In the genomic region with DNA sequence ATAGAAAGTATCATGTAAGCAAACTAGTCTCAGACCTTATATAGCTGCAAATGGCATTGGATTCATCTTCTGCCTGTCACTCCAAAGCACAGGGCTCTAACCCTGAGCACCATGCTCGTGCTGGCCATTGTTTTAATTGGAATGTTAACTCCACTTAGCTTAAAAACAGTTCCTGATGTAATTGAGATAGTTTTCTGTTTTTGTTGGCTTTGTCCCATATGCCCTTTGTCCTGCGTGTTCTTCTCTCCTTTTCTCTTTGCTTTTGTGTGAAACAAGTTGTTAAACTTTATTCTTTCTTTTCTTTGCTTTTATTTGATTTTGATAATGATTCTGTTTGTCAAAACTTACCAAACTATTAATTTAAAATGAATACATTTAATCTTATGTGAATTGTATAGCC, we compare ENCODE assay signal across 18 mouse cellular contexts. TPM values are rescaled to one million over a fixed set of nuclear protein-coding genes. Genes with fewer than 3 reads are reported as not detected.
"Had no signal": no experiment of that assay in that cellular context is flagged by ENCODE, and none has a peak within 500 bp of the region (broad histone marks: within the 10 kb centered on the region; RNA-seq: fewer than 3 reads in every experiment).

No protein-coding gene starts in this region.

- H3K36me3 ChIP-seq: midbrain, embryonic 10.5 days; midbrain, embryonic 12.5 days; neural tube, embryonic 13.5 days; neural tube, embryonic 15.5 days had no signal

- H3K27me3 ChIP-seq: midbrain, embryonic 12.5 days; neural tube, embryonic 13.5 days; neural tube, embryonic 15.5 days had no signal

- DNase-seq: lung, embryonic 14.5 days; lung, postnatal 10 days; lung, postnatal 4 days; midbrain, embryonic 14.5 days; retina, postnatal 1 day; right cerebral cortex, adult 18-20 months; right cerebral cortex, postnatal 25 days; right cerebral cortex, postnatal 4 days; spleen, adult 18-20 months; thymus, adult 18-20 months; thymus, postnatal 14 days; thymus, postnatal 36 days had no signal

- H3K4me3 ChIP-seq: midbrain, embryonic 10.5 days; midbrain, embryonic 12.5 days; myocyte; neural tube, embryonic 13.5 days; neural tube, embryonic 15.5 days had no signal

- H3K4me1 ChIP-seq: midbrain, embryonic 10.5 days; midbrain, embryonic 12.5 days; neural tube, embryonic 13.5 days; neural tube, embryonic 15.5 days had no signal

- H3K27ac ChIP-seq: midbrain, embryonic 10.5 days; midbrain, embryonic 12.5 days; neural tube, embryonic 13.5 days; neural tube, embryonic 15.5 days had no signal

RNA-seq across cellular contexts. Expression of gene Cyp2r1, which starts 19.7 kb away (rescaled TPM):
- polyA plus RNA-seq: myocyte had no signal

RNA-seq across cellular contexts. Expression of gene Calca, which starts 53.7 kb away (rescaled TPM):
- polyA plus RNA-seq: small intestine, adult 2 months had no signal
